Mouse (Mus musculus) c-Kit-negative CD71-positive TER-119-positive erythroid progenitor cells, embryonic 14.5 days (primary cell): ENCODE data around the gene Bid.

Experiments
- DNase-seq: peaks from one replicate; pipeline ENCODE4 v3.0.0-alpha.2; 2013; ENCODE audit warnings: low read depth, low spot score

The Bid gene

GRCm38 (mm10) chr6:120916074-120916971 is at the start of gene Bid:
Gene Bid, minus strand, starts transcription at chr6:120916853.
- peak; percentile 68 for DNase-seq

GRCm38 (mm10) chr6:120965814-120966213 is 49.2 kb upstream of the Bid start:
- no peak for DNase-seq

GRCm38 (mm10) chr6:120964179-120964578 is 47.5 kb upstream of the Bid start:
- no peak for DNase-seq

GRCm38 (mm10) chr6:120960338-120961030 is 43.8 kb upstream of the Bid start:
- no peak for DNase-seq

- no peak for DNase-seq
Measured at GRCm38 (mm10) chr6:120957331-120957730, 40.7 kb upstream of the Bid start.

- DNase-seq: peak; percentile 56
Measured at GRCm38 (mm10) chr6:120956259-120957161, 39.9 kb upstream of the Bid start.

- no peak for DNase-seq
Measured at GRCm38 (mm10) chr6:120955215-120955614, 38.6 kb upstream of the Bid start.

- DNase-seq: no peak
Measured at GRCm38 (mm10) chr6:120954241-120954640, 37.6 kb upstream of the Bid start.

GRCm38 (mm10) chr6:120952475-120952874 is 35.8 kb upstream of the Bid start:
- no peak for DNase-seq

GRCm38 (mm10) chr6:120951311-120951710 is 34.7 kb upstream of the Bid start:
- no peak for DNase-seq

- no peak for DNase-seq
Measured at GRCm38 (mm10) chr6:120945510-120945909, 28.9 kb upstream of the Bid start.

GRCm38 (mm10) chr6:120943964-120944363 is 27.3 kb upstream of the Bid start:
- DNase-seq: no peak

GRCm38 (mm10) chr6:120943551-120943950 is 26.9 kb upstream of the Bid start:
- DNase-seq: no peak

GRCm38 (mm10) chr6:120943079-120943478 is 26.4 kb upstream of the Bid start:
- no peak for DNase-seq

GRCm38 (mm10) chr6:120941575-120941974 is 24.9 kb upstream of the Bid start:
- no peak for DNase-seq

GRCm38 (mm10) chr6:120941084-120941481 is 24.4 kb upstream of the Bid start:
- no peak for DNase-seq

GRCm38 (mm10) chr6:120940446-120941083 is 23.9 kb upstream of the Bid start:
- no peak for DNase-seq

GRCm38 (mm10) chr6:120939783-120940182 is 23.1 kb upstream of the Bid start:
- DNase-seq: no peak

GRCm38 (mm10) chr6:120938763-120939450 is 22.3 kb upstream of the Bid start:
- no peak for DNase-seq

GRCm38 (mm10) chr6:120937999-120938608 is 21.5 kb upstream of the Bid start:
- no peak for DNase-seq
